Mouse (Mus musculus) kidney, adult 11 months (tissue): Measurements from ENCODE around the gene Rin3.
"Not testable (repeated sequence)": the region's sequence is repeated elsewhere in the genome, so short reads cannot be mapped to it uniquely, and the experiment has no call there.

Experiments used
- DNase-seq: peaks from one replicate; pipeline ENCODE4 v3.0.0; 2022

Rin3 gene

GRCm38 (mm10) chr12:102282763-102283482 is at the start of gene Rin3:
TSS of gene Rin3 (plus strand) at chr12:102283048.
- peak; percentile 59 for DNase-seq

GRCm38 (mm10) chr12:102235551-102235950 is 47.3 kb upstream of the Rin3 start:
- no peak for DNase-seq

DNA sequence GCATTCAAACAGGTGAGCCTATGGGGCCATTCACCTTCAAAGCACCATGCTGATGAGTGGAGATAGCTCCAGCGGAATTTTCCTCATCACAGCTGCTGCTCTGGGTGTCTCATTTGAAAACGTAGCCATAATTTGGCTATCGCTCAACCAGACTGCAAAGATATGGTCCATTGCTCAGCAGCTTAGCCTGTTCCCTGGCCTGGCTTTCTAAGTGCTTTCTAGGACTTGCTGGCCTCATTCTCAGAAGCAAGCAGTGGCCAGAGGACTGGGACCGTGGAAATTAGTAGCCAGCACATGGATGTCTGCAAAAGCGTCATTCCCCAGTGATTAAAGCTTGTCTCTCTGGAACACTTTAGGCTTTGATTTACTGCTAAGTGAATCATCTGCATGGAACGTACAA is 46.5 kb upstream of the Rin3 start:
- DNase-seq, result peak; percentile 39

GRCm38 (mm10) chr12:102242076-102242722 is 40.6 kb upstream of the Rin3 start:
- no peak for DNase-seq

GRCm38 (mm10) chr12:102243915-102244314 is 38.9 kb upstream of the Rin3 start:
- no peak for DNase-seq

DNA sequence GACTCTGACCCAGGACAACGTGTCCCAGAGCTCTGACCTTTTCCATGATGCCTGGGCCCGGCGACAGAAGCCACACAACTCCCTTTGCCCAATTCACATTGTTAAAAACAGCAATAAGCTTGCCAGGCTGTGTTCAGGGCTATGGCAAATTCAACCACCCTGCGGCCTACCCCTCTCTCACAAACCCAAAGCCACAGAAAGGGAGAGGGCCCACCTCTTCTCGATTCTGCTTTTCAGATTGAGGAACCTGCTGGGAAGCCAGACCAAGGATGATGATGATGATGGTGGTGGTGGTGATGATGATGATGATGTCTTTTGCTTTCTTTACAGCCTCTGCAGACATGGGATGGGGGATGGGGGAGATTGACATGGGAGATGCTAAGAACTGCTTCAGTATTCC is 36.6 kb upstream of the Rin3 start:
- no peak for DNase-seq

- DNase-seq, result no peak
These were observed 34.7 kb upstream of the Rin3 start for GRCm38 (mm10) chr12:102248104-102248503.

DNA sequence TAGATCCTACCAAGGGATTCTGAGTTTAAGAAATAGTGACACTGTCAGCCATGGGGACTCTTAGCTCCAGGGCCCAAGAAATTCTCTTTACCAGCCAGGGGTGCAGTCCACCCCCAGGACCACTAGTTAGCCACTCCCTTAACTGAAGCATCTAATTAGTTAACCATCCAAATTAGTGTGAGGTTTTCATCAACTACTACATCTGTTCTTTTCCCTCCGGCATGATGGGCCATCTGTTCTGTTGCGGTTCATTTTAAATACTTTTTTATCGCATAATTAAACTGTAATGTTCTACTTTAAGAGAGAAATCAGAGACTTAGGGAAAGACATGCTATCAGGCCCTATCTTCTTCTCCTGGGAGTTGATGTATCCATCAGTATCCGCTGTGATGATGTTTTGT is 32.5 kb upstream of the Rin3 start:
- DNase-seq, result no peak

- no peak for DNase-seq
These were observed 31.8 kb upstream of the Rin3 start for GRCm38 (mm10) chr12:102251070-102251469.

DNA sequence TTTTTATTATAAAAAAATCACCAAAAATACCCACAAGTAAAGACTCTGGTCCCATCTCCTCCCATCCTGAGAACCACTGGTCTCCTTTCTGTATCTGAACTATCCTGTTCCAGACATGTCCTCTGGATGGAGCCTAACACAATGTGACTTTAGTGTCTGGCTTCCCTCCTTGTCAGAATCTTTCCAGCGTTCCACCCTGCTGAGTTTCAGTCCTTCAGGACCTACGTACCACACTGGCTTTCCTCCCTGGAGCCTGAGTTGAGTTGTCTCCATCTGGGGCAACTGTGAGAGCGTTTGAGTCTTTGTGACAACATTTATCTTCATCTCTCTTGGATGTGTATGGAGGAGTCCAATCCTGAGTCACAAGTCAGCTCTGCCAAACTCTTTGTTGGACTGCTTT is 30.9 kb upstream of the Rin3 start:
- DNase-seq, result no peak

- DNase-seq, result no peak
These were observed 30.3 kb upstream of the Rin3 start for GRCm38 (mm10) chr12:102252525-102252924.

GRCm38 (mm10) chr12:102255012-102255411 is 27.8 kb upstream of the Rin3 start:
- no peak for DNase-seq

DNA sequence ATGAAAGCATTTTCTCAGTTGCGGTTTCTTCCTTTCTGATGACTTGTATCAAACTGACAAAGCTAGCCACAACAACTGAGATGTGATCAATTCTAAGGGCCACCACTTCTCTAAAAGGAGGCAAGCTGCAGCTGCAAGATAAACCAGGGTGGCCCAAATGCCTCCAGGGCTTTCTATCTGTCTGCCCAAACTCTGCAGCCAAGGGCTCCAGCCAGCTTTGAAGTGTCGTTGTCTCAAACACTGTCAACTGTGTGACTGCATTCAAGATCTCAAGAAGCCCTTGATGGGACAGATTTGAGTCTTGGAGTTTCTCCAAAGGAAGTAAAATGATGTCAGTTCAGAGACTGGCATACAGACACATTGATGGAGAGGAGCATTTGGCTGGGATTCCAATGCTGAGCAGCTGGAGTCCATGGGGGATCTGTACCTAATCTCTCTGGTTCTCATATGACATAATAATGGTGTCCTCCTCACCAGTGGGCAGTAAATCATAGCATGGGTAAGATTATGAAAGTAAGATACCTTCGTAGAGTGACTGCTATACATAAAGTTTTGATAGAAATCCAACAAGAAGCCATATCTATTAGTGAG is 24.2 kb upstream of the Rin3 start:
- no peak for DNase-seq

- peak; percentile 38 for DNase-seq
These were observed 20.9 kb upstream of the Rin3 start for GRCm38 (mm10) chr12:102261933-102262396.

DNA sequence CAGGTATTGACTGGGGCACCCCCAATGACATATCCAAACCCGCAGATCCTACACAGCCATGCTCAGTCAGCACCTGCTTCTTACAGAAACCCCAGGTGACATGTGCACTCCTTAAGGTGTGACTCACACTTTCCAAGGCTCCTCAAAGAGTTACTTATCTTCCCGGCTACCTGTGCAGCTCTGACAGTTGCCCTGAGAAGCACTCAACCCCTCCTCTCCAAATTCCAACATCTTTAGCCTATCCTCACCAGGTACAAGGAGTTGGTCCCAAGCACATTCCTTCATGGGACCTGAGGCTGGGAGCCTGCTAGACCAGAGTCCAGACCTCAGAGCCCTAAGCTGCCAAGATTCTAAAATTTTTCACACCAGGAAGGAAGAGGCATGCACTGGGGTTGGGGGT is 20.0 kb upstream of the Rin3 start:
- DNase-seq, result no peak

DNA sequence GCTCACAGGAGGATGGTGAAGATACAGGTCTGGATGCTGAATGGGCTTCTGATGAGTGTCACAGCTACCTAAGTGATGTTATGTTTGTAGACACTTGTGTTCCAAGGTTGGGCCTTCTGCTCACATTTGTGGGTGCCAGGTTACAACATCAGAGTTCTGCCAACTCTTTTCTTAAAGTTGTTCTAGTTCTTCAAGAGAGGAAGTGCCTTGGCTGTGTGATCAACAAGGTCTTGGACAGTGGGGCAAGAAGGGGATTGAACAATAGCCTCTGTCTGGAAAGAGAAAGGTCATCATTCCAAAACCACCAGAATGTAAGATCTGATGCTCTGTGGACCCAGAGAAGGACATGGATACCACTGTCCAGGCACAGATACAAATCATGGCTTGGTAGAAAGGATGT is 19.6 kb upstream of the Rin3 start:
- no peak for DNase-seq

DNA sequence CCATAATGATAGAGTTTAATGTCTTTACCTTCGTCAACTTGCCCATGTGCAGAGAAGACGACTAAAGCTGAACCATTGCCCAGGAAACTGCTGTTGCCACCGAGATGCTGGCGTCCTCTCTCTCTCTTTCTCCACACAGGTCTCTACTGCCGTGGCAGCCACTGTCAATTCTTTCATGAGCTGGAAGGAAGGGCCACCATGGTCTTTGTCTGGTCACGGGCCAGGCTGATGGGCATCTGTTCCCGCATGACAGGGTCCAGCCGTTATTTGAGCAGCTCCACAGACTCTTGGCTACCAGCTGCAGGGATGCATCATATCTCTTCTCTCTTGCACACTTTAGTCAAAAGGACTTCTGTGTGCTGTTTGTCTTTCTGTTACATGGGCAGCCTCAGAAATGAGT is 16.4 kb upstream of the Rin3 start:
- DNase-seq, result no peak

DNA sequence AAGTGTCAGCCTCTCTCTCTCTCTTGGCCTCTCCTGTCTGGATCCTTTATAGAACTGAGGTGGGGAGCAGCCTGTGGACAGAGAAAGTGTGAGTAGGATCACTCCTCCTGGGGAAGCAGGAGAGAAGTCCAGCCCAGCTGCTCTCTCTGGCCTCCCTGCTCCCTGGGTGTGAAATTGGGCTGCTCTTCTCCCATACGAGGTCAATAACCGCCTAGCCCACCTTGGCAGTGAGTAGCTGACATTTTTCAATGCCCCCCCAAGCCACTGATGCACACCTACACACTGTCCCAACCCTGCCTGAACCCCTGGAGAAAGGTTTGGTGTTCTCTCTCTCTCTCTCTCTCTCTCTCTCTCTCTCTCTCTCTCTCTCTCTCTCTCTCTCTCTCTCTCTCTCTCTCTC is 13.7 kb upstream of the Rin3 start:
- no peak for DNase-seq

- no peak for DNase-seq
These were observed 12.0 kb upstream of the Rin3 start for GRCm38 (mm10) chr12:102270776-102271405.

DNA sequence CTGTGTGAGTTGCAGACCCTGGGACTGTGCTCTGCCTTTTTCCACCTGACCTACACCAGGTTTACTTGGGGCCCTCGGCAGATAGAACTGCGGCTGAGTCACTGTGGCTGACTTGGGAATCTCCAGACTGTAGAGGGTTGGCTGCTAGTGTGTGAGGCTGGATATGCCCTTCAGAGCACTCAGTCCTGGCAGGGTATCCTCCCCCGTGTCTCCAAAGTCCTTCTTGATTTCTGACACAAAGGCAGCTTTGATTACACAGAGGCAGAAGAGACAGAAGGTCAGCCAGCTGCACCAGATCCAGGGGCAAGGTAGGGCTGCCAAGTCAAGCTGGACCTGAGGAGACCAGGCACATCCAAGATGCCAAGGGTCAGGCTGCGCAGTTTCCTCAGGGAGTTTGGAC is 11.4 kb upstream of the Rin3 start:
- peak; percentile 90 for DNase-seq

GRCm38 (mm10) chr12:102275833-102276443 is 6.9 kb upstream of the Rin3 start:
- DNase-seq, result peak; percentile 91

DNA sequence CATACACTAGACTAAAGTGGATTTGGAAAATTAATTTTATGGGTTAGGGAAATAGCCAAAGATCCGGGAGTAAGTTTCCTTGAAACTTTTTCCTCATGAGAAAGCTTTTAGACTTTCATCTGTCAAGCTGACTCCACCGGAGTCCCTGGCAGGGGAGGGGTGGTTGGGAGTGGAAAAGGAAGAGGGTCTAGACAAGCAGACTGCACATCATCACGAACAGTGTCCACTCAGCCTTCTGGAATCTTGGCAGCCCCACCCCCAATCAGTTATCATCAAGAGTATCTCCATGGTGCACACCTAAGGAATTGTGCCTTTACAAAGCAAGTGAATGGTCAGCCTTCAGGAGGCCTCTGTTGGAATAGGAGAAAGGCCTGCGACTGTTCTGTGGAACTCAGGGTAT is 2.6 kb upstream of the Rin3 start:
- DNase-seq, result not testable (repeated sequence)

DNA sequence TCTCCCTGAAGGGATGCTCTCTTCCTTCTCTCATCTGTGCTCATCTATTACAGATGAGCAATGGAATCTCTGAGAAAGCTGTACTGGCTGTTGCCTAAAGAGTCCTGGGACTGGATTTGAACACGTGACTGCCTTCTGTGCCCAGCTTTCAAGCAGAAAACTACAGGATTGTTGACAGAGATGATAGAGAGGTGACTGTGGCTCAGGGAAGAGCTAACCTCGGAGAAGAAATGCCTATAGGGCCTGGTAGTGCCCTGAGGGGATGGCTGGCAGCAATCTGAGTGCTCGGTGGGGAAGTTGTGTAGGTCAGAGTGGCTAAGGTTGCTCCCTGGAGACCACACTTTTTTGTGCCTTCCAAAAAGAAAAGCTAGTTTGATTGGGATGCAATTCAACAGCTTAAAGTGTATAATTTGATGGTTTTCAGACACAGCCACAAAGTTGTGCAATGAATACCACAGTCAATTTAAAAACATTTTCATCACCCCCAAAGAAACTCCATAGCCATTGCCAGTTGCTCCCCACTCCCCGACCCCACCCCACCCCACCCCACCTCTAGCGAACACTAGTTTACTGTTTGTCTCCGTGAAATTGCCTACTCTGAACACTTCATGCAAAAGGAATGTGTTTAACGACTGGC is 1.9 kb upstream of the Rin3 start:
- no peak for DNase-seq
